Mouse (Mus musculus) cortical plate, adult 2 months (tissue): ENCODE measurements around the gene Il22ra1.

ENCODE experiments used
- CTCF ChIP-seq: fragments of 200-500 bp; IDR thresholded peaks from 2 replicates; pipeline ENCODE4 v1.5.1; 2011; ENCODE audit warnings: mild to moderate bottlenecking, control low read depth, low read length; ENCODE audit not compliant: insufficient read depth; ENCODE audit errors: extremely low read depth
- POLR2A ChIP-seq: fragments of 200-500 bp; IDR thresholded peaks from 2 replicates; pipeline ENCODE4 v1.6.1; 2011; ENCODE audit warnings: mild to moderate bottlenecking, low read length, control low read depth; ENCODE audit not compliant: insufficient read depth; ENCODE audit errors: extremely low read depth

- TF ChIP-seq CTCF = no peak
- TF ChIP-seq POLR2A = no peak
Observed at GRCm38 (mm10) chr4:135750896-135751295, 22.9 kb downstream of the Il22ra1 start.
